Mouse (Mus musculus) brown adipose tissue, adult 24 weeks (tissue): Measurements from ENCODE around the gene Zmynd12. TPM values are rescaled to one million over a fixed set of nuclear protein-coding genes. Genes with fewer than 3 reads are reported as not detected.

Experiments used
- H3K27ac ChIP-seq: fragments of 200-500 bp; replicated peaks from 2 replicates; pipeline ENCODE4 v1.5.1; 2012; ENCODE audit warnings: low read depth, mild to moderate bottlenecking, low read length
- H3K4me1 ChIP-seq: fragments of 200-500 bp; 2 replicates; pipeline ENCODE4 v1.6.1; 2012; ENCODE audit warnings: low read length, mixed read lengths; ENCODE audit not compliant: control insufficient read depth, insufficient read depth, insufficient read length
- H3K4me3 ChIP-seq: fragments of 200-500 bp; 2 replicates; pipeline ENCODE4 v1.5.1; 2012; ENCODE audit warnings: low read depth, mild to moderate bottlenecking, low read length, moderate library complexity; ENCODE audit not compliant: insufficient read depth
- polyA plus RNA-seq: library from polyadenylated mRNA; stranded (reverse); fragments of >200 nt; gene quantifications from 2 replicates; pipeline ENCODE4 v1.2.4, GENCODE M21; 2012; ENCODE audit not compliant: missing spikeins, insufficient read depth, insufficient read length

Gene Zmynd12
- 0.99 TPM in 1 of 2 replicates, not detected in the other for polyA plus RNA-seq

- H3K27ac ChIP-seq, result peak within 1 kb of the TSS; percentile 97
- H3K4me1 ChIP-seq, result peaks cover 5% of the 10 kb centered on the region; the same call in 1 of the 2 replicates
- H3K4me3 ChIP-seq, result peak within 1 kb of the TSS; percentile 73
These were observed at the start of gene Zmynd12, which contains the start of gene Ppcs for GRCm38 (mm10) chr4:119422294-119422964. Gene Zmynd12, plus strand, starts transcription at chr4:119422814. Gene Ppcs, minus strand, starts transcription at chr4:119422420.

- no peaks in the 10 kb centered on the region for H3K4me1 ChIP-seq
These were observed 41.0 kb upstream of the Zmynd12 start for GRCm38 (mm10) chr4:119381471-119382190.

GRCm38 (mm10) chr4:119389184-119389583, 33.4 kb upstream of the Zmynd12 start:
- Histone ChIP-seq H3K27ac (no peak overlapping the region), H3K4me3 (no peak overlapping the region)

More at GRCm38 (mm10) chr4:119381471-119382190, 41.0 kb upstream of the Zmynd12 start:
- Histone ChIP-seq H3K27ac (no peak overlapping the region), H3K4me3 (no peak overlapping the region)

GRCm38 (mm10) chr4:119390369-119390768, 32.2 kb upstream of the Zmynd12 start:
- Histone ChIP-seq H3K4me3 (no peak overlapping the region), H3K4me1 (no peaks in the 10 kb centered on the region), H3K27ac (no peak overlapping the region)

More at GRCm38 (mm10) chr4:119389184-119389583, 33.4 kb upstream of the Zmynd12 start:
- H3K4me1 ChIP-seq, result no peaks in the 10 kb centered on the region

- Histone ChIP-seq H3K27ac (no peak overlapping the region), H3K4me3 (no peak overlapping the region), H3K4me1 (no peaks in the 10 kb centered on the region)
These were observed 23.9 kb upstream of the Zmynd12 start for GRCm38 (mm10) chr4:119398751-119399150.

GRCm38 (mm10) chr4:119400896-119401295, 21.7 kb upstream of the Zmynd12 start:
- Histone ChIP-seq H3K27ac (no peak overlapping the region), H3K4me3 (no peak overlapping the region), H3K4me1 (no peaks in the 10 kb centered on the region)

GRCm38 (mm10) chr4:119403431-119403830, 19.2 kb upstream of the Zmynd12 start:
- H3K4me3 ChIP-seq, result no peak overlapping the region
- H3K27ac ChIP-seq, result no peak overlapping the region
- no peaks in the 10 kb centered on the region for H3K4me1 ChIP-seq

GRCm38 (mm10) chr4:119411877-119412650, 10.6 kb upstream of the Zmynd12 start:
- H3K27ac ChIP-seq, result no peak overlapping the region

GRCm38 (mm10) chr4:119412791-119413190, 9.8 kb upstream of the Zmynd12 start:
- H3K27ac ChIP-seq, result no peak overlapping the region
- peaks cover 3% of the 10 kb centered on the region; the same call in 1 of the 2 replicates for H3K4me1 ChIP-seq
- no peak overlapping the region for H3K4me3 ChIP-seq

More at GRCm38 (mm10) chr4:119411877-119412650, 10.6 kb upstream of the Zmynd12 start:
- peaks cover 3% of the 10 kb centered on the region; the same call in 1 of the 2 replicates for H3K4me1 ChIP-seq
- H3K4me3 ChIP-seq, result no peak overlapping the region

- H3K4me3 ChIP-seq, result peak within 1 kb of the TSS; percentile 58
- no peak within 1 kb of the TSS for H3K27ac ChIP-seq
- H3K4me1 ChIP-seq, result peaks cover 3% of the 10 kb centered on the region; the same call in 1 of the 2 replicates
These were observed 7.4 kb upstream of the Zmynd12 start, which contains the start of gene Ccdc30 for GRCm38 (mm10) chr4:119415072-119415753. Gene Ccdc30, minus strand, starts transcription at chr4:119415521.

GRCm38 (mm10) chr4:119417270-119417669, 5.3 kb upstream of the Zmynd12 start:
- Histone ChIP-seq H3K4me1 (peaks cover 8% of the 10 kb centered on the region; the same call in 1 of the 2 replicates), H3K27ac (no peak overlapping the region), H3K4me3 (no peak overlapping the region)

- H3K4me3 ChIP-seq, result no peak overlapping the region
- 0 out of 2 replicates have a peak overlapping the region, but pooled peaks have one; percentile 11 for H3K27ac ChIP-seq
- H3K4me1 ChIP-seq, result peaks cover 8% of the 10 kb centered on the region; the same call in 1 of the 2 replicates
These were observed 4.7 kb upstream of the Zmynd12 start for GRCm38 (mm10) chr4:119417894-119418293.

- H3K4me3 ChIP-seq, result peak overlapping the region; percentile 73
- H3K27ac ChIP-seq, result no peak overlapping the region
- peaks cover 5% of the 10 kb centered on the region; the same call in 1 of the 2 replicates for H3K4me1 ChIP-seq
These were observed 1.4 kb upstream of the Zmynd12 start for GRCm38 (mm10) chr4:119421191-119421590.

- Histone ChIP-seq H3K4me3 (peak overlapping the region; percentile 73), H3K4me1 (peaks cover 5% of the 10 kb centered on the region; the same call in 1 of the 2 replicates), H3K27ac (peak overlapping the region; percentile 61)
These were observed 707 bp upstream of the Zmynd12 start for GRCm38 (mm10) chr4:119421921-119422293.
